Mouse (Mus musculus): Measurements from ENCODE around the gene Kcnh7. TPM values are rescaled to one million over a fixed set of nuclear protein-coding genes. Genes with fewer than 3 reads are reported as not detected.

Gene Kcnh7
- polyA plus RNA-seq, 1 experiment from 2014 or later: 0.05 TPM

DNA sequence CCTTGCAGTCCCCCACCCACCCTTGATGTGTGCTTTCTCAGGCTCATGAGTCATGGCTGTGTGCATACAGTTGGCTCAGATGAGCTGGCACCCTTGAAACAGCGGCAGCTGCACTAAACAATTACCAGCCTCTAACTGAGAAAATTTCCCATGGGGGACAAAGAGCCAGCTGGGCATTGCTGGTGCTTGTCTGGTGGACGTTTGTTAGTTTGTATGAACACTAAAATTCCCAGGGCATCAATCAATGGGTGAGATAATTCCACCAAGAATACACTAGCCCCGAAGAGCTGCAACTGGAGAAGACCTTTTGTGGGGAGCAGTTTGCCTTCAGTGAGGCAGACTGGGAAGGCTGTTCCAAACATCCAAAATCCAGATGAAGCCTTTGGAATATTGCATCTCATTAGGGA is 376.6 kb downstream of the Kcnh7 start:
- WGBS (ENCODE audit: insufficient replicate concordance): 44% methylated on average over 3 of the region's 3 CpGs
- ATAC-seq (ENCODE audit: insufficient read depth): no peak
- no peak overlapping the region for H3K4me2 ChIP-seq

DNA sequence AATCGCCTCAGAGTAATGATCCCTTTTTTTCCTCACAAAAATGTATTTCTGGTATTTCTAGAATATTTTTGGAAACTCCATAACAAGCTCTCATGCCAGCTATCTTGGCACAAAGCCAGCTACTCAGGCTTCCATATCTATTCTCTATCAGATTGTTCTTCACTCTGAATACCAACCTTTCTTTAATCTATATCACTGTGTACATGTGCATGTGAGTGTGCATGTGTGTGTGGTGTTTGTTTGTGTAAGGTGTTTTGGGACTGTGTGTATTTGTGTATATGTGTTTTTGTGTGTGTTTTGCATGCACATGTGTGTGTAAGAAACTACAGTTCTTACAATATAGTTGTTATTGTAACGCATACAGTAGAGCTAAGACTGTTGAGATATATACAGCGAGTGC is 377.2 kb downstream of the Kcnh7 start:
- Histone ChIP-seq H3K27me3 (no peaks in the 10 kb centered on the region), H3K4me2 (no peak overlapping the region), H3K9ac (no peak overlapping the region), H3K27ac (replicated peaks) (no peak overlapping the region), H3K36me3 (replicated peaks) (no peaks in the 10 kb centered on the region), H3K9me3 (replicated peaks) (no peaks in the 10 kb centered on the region), H3K4me1 (replicated peaks) (no peaks in the 10 kb centered on the region), H3K4me3 (replicated peaks) (no peak overlapping the region)
- no peak for ATAC-seq (ENCODE audit: insufficient read depth)
- 65% methylated on average over 3 of the region's 3 CpGs for WGBS (ENCODE audit: insufficient replicate concordance)

More for the DNA sequence above, 376.6 kb downstream of the Kcnh7 start:
- Histone ChIP-seq H3K27me3 (no peaks in the 10 kb centered on the region), H3K4me1 (replicated peaks) (no peaks in the 10 kb centered on the region), H3K9me3 (replicated peaks) (no peaks in the 10 kb centered on the region), H3K36me3 (replicated peaks) (no peaks in the 10 kb centered on the region), H3K9ac (no peak overlapping the region), H3K27ac (replicated peaks) (no peak overlapping the region), H3K4me3 (replicated peaks) (no peak overlapping the region)

DNA sequence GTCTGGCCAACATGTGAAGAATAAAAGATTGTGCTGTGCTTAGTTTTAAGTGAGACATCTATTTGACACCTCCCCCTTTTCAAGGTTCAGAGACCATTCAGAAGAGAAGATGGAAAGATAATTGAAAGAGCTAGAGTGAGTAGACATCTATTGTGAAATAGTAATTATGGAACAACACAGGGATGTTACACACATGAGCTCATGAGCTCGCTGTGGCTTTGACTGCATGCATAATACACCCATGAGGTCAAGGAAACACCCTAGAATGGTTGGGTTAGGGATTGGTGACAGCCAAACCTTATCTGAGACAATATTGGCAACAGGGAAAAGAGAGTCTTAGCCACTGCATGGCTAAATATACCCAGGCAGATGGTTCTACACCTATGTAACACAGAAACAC is 380.1 kb downstream of the Kcnh7 start:
- no peak overlapping the region for H3K9ac ChIP-seq
- no peak overlapping the region for H3K4me3 ChIP-seq (replicated peaks)
- no peaks in the 10 kb centered on the region for H3K9me3 ChIP-seq (replicated peaks)
- no peak overlapping the region for H3K4me2 ChIP-seq
- no peak for ATAC-seq (ENCODE audit: insufficient read depth)
- no peaks in the 10 kb centered on the region for H3K36me3 ChIP-seq (replicated peaks)
- H3K4me1 ChIP-seq (replicated peaks): no peaks in the 10 kb centered on the region
- no peaks in the 10 kb centered on the region for H3K27me3 ChIP-seq
- no peak overlapping the region for H3K27ac ChIP-seq (replicated peaks)
- WGBS (ENCODE audit: insufficient replicate concordance): 36% methylated on average over 1 of the region's 1 CpGs

DNA sequence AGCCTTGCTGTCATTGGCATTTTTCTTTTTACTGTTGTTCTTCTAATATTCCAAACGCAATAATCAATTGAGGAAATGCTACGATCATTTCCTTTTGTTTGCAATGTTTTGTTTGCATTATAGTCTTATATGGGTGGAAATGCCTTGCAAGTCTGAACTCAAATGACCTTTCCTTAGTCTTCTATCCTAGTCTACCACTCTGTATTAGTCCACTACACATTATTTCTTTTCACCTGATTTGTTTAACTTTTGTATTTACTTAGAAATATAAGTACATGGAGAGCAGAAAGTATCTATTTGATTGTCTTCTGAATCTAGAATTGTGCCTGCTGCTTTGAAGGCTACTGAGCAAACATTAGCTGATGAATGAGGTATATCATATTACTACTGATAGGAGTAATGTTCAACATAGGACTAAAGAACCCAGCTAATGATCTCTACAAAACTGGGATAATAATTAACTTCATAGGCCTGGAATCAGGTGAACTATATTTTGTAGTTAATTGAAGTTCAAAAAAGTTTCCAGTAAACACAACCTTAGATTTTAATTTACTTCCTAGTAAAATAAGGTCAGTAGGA is 399.5 kb downstream of the Kcnh7 start:
- H3K9me3 ChIP-seq (replicated peaks): no peaks in the 10 kb centered on the region
- H3K27ac ChIP-seq (replicated peaks): no peak overlapping the region
- H3K4me2 ChIP-seq: no peak overlapping the region
- H3K36me3 ChIP-seq (replicated peaks): no peaks in the 10 kb centered on the region
- H3K27me3 ChIP-seq: no peaks in the 10 kb centered on the region
- ATAC-seq (ENCODE audit: insufficient read depth): no peak
- H3K4me1 ChIP-seq (replicated peaks): no peaks in the 10 kb centered on the region
- WGBS (ENCODE audit: insufficient replicate concordance): 40% methylated on average over 2 of the region's 2 CpGs
- no peak overlapping the region for H3K4me3 ChIP-seq (replicated peaks)
- H3K9ac ChIP-seq: no peak overlapping the region

DNA sequence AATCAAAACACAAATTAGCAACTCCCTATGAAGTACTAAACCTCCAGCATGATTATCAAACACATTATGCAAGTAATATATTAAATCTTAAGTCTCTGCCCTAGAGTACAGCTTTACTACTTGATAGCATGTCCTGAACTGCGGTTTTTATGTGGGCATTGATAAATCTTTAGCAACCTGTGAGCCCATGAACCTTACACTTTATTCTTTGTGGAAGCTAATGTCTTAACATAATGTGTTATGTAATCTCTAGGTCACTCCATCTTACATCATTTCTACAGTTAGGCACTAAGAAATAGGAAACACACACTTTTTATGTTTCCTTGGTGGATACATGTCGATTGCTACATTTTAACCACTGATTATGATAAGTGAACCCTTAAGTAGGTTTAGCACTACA is 437.8 kb downstream of the Kcnh7 start:
- Histone ChIP-seq H3K4me3 (replicated peaks) (no peak overlapping the region), H3K9me3 (replicated peaks) (no peaks in the 10 kb centered on the region), H3K27ac (replicated peaks) (no peak overlapping the region), H3K4me1 (replicated peaks) (no peaks in the 10 kb centered on the region), H3K27me3 (no peaks in the 10 kb centered on the region), H3K4me2 (no peak overlapping the region), H3K36me3 (replicated peaks) (no peaks in the 10 kb centered on the region), H3K9ac (no peak overlapping the region)
- no peak for ATAC-seq (ENCODE audit: insufficient read depth)
- WGBS (ENCODE audit: insufficient replicate concordance): 46% methylated on average over 2 of the region's 2 CpGs

DNA sequence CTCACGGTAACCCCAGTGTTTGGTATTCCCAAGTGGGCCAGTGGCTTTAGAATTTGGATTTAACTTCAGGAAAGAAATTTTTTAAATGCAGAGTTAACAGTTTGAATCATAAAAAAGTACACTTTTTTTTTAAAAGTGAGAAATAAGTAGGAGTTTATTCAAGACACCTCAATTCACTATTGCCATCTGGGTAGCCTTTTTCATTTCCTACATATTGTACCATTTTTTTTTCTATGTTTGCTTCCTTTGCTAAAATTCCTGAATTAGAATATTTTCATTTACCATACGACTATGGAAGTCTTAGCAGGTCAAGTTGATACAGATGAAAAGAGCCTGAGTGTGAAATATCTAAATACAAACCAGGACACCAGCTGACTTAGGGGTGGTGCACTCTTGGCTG is 441.0 kb downstream of the Kcnh7 start:
- Histone ChIP-seq H3K9ac (no peak overlapping the region), H3K27ac (replicated peaks) (no peak overlapping the region), H3K4me2 (no peak overlapping the region), H3K4me1 (replicated peaks) (no peaks in the 10 kb centered on the region), H3K9me3 (replicated peaks) (no peaks in the 10 kb centered on the region), H3K27me3 (no peaks in the 10 kb centered on the region), H3K4me3 (replicated peaks) (no peak overlapping the region), H3K36me3 (replicated peaks) (no peaks in the 10 kb centered on the region)
- no peak for ATAC-seq (ENCODE audit: insufficient read depth)
- WGBS (ENCODE audit: insufficient replicate concordance): 45% methylated on average over 2 of the region's 2 CpGs

DNA sequence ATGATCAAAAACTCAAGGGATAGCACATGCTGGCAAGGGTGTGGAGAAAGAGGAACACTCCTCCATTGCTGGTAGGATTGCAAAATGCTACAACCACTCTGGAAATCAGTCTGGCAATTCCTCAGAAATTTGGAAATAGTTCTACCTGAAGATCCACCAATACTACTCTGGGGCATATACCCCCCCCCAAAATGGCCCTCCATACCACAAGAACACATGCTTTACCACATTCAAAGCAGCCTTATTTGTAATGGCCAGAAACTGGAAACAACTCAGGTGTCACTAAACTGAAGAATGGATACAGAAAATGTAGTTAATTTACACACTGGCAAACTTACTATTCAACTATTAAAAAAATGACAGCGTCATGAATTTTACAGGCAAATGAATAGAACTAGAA is 453.4 kb downstream of the Kcnh7 start:
- ATAC-seq (ENCODE audit: insufficient read depth): no peak
- H3K27me3 ChIP-seq: no peaks in the 10 kb centered on the region
- no peak overlapping the region for H3K27ac ChIP-seq (replicated peaks)
- no peak overlapping the region for H3K4me2 ChIP-seq
- WGBS (ENCODE audit: insufficient replicate concordance): 48% methylated on average over 1 of the region's 1 CpGs
- no peak overlapping the region for H3K9ac ChIP-seq
- no peaks in the 10 kb centered on the region for H3K36me3 ChIP-seq (replicated peaks)
- H3K9me3 ChIP-seq (replicated peaks): no peaks in the 10 kb centered on the region
- no peaks in the 10 kb centered on the region for H3K4me1 ChIP-seq (replicated peaks)
- no peak overlapping the region for H3K4me3 ChIP-seq (replicated peaks)

DNA sequence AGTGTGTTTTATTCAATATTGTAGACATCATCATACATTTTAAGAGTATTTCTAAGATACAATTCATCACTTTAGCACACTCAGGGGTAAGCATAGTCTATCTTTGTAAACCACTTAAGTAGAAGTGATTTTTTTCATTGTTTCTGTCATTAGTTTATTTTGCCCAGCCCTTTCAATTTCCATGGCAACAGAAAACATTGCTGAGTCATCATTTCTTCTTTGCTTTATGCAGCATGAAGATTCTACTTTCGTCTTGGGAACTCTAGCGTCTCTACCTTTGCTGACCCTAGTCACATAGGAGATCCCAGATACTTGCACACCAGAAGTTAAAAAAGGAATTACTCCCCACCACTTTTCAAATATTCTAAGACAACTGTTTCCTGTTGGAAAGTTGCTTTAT is 456.4 kb downstream of the Kcnh7 start:
- ATAC-seq (ENCODE audit: insufficient read depth): no peak
- Histone ChIP-seq H3K27me3 (no peaks in the 10 kb centered on the region), H3K4me3 (replicated peaks) (no peak overlapping the region), H3K27ac (replicated peaks) (no peak overlapping the region), H3K9ac (no peak overlapping the region), H3K4me2 (no peak overlapping the region), H3K36me3 (replicated peaks) (no peaks in the 10 kb centered on the region), H3K9me3 (replicated peaks) (no peaks in the 10 kb centered on the region), H3K4me1 (replicated peaks) (no peaks in the 10 kb centered on the region)
- WGBS (ENCODE audit: insufficient replicate concordance): 69% methylated on average over 2 of the region's 2 CpGs

DNA sequence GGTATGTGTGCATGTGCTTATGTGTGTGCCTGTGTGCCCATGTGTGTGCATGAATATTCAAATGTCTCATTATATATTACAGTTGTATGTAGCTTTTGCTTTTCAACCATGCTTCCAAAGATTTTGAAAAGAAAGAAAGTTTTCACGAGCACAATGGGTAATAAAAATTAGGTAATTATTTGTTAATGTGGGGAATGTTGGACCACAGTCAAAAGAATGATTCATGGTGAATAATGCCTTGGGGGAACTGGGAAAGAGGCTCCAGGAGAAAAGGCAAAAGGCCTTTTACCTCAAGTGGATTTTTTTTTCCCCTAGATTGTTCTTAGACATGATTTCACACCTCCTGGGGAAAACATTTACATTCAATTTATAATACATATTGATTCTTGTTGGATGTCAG is 458.1 kb downstream of the Kcnh7 start:
- Histone ChIP-seq H3K27ac (replicated peaks) (no peak overlapping the region), H3K27me3 (no peaks in the 10 kb centered on the region), H3K36me3 (replicated peaks) (no peaks in the 10 kb centered on the region), H3K4me1 (replicated peaks) (no peaks in the 10 kb centered on the region), H3K9me3 (replicated peaks) (no peaks in the 10 kb centered on the region), H3K4me2 (no peak overlapping the region), H3K9ac (no peak overlapping the region), H3K4me3 (replicated peaks) (no peak overlapping the region)
- WGBS (ENCODE audit: insufficient replicate concordance): 34% methylated on average over 1 of the region's 1 CpGs
- ATAC-seq (ENCODE audit: insufficient read depth): no peak

DNA sequence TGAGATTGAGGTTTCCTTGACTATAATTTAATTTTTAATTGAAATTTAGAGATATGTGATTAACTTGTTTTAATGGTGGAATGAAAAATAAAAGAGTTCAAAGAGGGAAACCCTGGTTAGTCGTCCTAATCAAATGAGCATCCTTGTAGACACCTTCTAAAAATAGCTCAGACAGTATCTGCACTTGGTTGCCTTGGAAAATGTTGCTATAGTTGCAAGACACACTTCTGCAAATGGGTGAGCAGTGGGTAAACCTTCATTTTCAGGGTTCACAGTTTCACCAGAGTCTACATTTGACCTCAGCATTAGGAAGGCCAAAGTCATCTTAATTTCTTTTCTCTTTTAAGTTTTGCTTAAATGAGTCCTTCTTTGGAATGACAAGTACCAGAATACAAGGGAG is 465.7 kb downstream of the Kcnh7 start:
- H3K27me3 ChIP-seq: no peaks in the 10 kb centered on the region
- WGBS (ENCODE audit: insufficient replicate concordance): 12% methylated on average over 1 of the region's 1 CpGs
- no peak overlapping the region for H3K27ac ChIP-seq (replicated peaks)
- H3K4me2 ChIP-seq: no peak overlapping the region
- H3K4me3 ChIP-seq (replicated peaks): no peak overlapping the region
- H3K4me1 ChIP-seq (replicated peaks): no peaks in the 10 kb centered on the region
- ATAC-seq (ENCODE audit: insufficient read depth): no peak
- H3K36me3 ChIP-seq (replicated peaks): no peaks in the 10 kb centered on the region
- no peaks in the 10 kb centered on the region for H3K9me3 ChIP-seq (replicated peaks)
- H3K9ac ChIP-seq: no peak overlapping the region

DNA sequence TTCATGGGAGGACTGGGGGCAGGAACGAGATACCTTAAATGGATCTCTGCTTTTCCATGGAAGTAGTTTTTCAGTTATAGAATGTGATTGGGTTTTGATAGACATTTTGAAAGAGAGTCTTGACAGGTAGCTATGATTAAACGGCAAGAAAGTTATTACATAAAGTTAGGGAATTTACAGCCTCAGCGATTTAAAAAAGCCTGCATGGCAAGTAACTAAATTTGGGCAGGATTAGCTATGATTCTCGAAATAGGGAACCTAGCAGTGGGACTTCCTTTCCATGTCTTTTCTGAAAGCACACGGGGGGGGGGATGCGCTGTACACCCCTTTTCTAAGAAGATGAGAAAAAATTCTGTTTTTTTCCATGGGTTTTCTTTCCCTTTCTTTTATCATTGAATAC is 466.8 kb downstream of the Kcnh7 start:
- WGBS (ENCODE audit: insufficient replicate concordance): 59% methylated on average over 6 of the region's 6 CpGs
- Histone ChIP-seq H3K9ac (no peak overlapping the region), H3K9me3 (replicated peaks) (no peaks in the 10 kb centered on the region), H3K4me1 (replicated peaks) (no peaks in the 10 kb centered on the region), H3K27me3 (no peaks in the 10 kb centered on the region), H3K27ac (replicated peaks) (no peak overlapping the region), H3K36me3 (replicated peaks) (no peaks in the 10 kb centered on the region), H3K4me3 (replicated peaks) (no peak overlapping the region), H3K4me2 (no peak overlapping the region)
- no peak for ATAC-seq (ENCODE audit: insufficient read depth)

DNA sequence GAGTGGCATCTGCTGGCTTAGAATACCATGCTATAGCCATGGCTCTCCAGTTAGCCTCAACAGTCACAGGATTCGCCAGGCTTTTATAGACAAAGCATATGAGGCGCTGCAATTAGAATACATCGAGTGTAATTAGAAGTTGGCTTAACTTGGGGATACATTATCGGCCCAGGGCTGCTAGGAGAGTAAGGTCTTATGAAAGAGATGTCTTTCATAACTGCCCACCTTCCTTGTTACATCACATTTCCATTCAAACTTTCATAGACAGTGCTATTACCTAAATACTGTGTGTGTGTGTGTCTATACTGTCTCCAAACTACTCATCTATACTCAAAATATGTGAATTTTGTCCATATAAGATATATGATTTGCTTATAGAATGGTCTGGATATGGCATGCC is 468.8 kb downstream of the Kcnh7 start:
- 47% methylated on average over 4 of the region's 4 CpGs for WGBS (ENCODE audit: insufficient replicate concordance)
- H3K36me3 ChIP-seq (replicated peaks): no peaks in the 10 kb centered on the region
- no peak overlapping the region for H3K9ac ChIP-seq
- H3K27me3 ChIP-seq: no peaks in the 10 kb centered on the region
- no peak overlapping the region for H3K4me2 ChIP-seq
- no peak overlapping the region for H3K27ac ChIP-seq (replicated peaks)
- ATAC-seq (ENCODE audit: insufficient read depth): no peak
- no peaks in the 10 kb centered on the region for H3K4me1 ChIP-seq (replicated peaks)
- no peaks in the 10 kb centered on the region for H3K9me3 ChIP-seq (replicated peaks)
- no peak overlapping the region for H3K4me3 ChIP-seq (replicated peaks)
